26 mouse cellular contexts compared by ENCODE assay signal in genomic region chr7:25573806-25574205, GRCm38 (mm10). TPM values are rescaled to one million over a fixed set of nuclear protein-coding genes. Genes with fewer than 3 reads are reported as not detected.
"Had no signal": no experiment of that assay in that cellular context is flagged by ENCODE, and none has a peak within 500 bp of the region (broad histone marks: within the 10 kb centered on the region; RNA-seq: fewer than 3 reads in every experiment).

No protein-coding gene starts in this region.

RNA-seq across cellular contexts. Expression of gene Ceacam2, which starts 34.1 kb away (rescaled TPM):
- total RNA-seq: common myeloid progenitor, adult 5-6 weeks; forebrain, postnatal 0 days; granulocyte monocyte progenitor cell, adult 5-6 weeks had no signal
- polyA plus RNA-seq: embryonic facial prominence, embryonic 10.5 days; embryonic facial prominence, embryonic 11.5 days; embryonic facial prominence, embryonic 12.5 days; embryonic facial prominence, embryonic 15.5 days; erythroblast, embryonic 14.5 days; forebrain, embryonic 10.5 days; forebrain, embryonic 11.5 days; forebrain, embryonic 12.5 days; forebrain, embryonic 14.5 days; forebrain, postnatal 0 days had no signal

RNA-seq across cellular contexts. Expression of gene Erich4, which starts 41.9 kb away (rescaled TPM):
- total RNA-seq: common myeloid progenitor, adult 5-6 weeks; forebrain, postnatal 0 days; gastrocnemius, adult 18-20 months; gastrocnemius, adult 2 months; gastrocnemius, adult 8-10 months; gastrocnemius, postnatal 10 days; gastrocnemius, postnatal 14 days; gastrocnemius, postnatal 25 days; gastrocnemius, postnatal 36 days; gastrocnemius, postnatal 4 days; granulocyte monocyte progenitor cell, adult 5-6 weeks had no signal
- polyA plus RNA-seq: cortical plate, adult 2 months; embryonic facial prominence, embryonic 10.5 days; embryonic facial prominence, embryonic 11.5 days; embryonic facial prominence, embryonic 12.5 days; embryonic facial prominence, embryonic 13.5 days; embryonic facial prominence, embryonic 14.5 days; embryonic facial prominence, embryonic 15.5 days; erythroblast, embryonic 14.5 days; forebrain, embryonic 10.5 days; forebrain, embryonic 11.5 days; forebrain, embryonic 12.5 days; forebrain, embryonic 13.5 days; forebrain, embryonic 14.5 days; forebrain, embryonic 15.5 days; forebrain, postnatal 0 days; heart, adult 2 months had no signal
